Mouse (Mus musculus): ENCODE data around the gene Ptrhd1.
"Not testable (repeated sequence)": the region's sequence is repeated elsewhere in the genome, so short reads cannot be mapped to it uniquely, and the experiment has no call there.

The Ptrhd1 gene

GRCm38 (mm10) chr12:4233572-4234508, at the start of gene Ptrhd1, which contains the start of gene Cenpo:
Ptrhd1 (plus strand) TSS chr12:4234027.
Cenpo (minus strand) TSS chr12:4234294.
- peak; percentile 96 for DNase-seq (ENCODE audit: low spot score)

- DNase-seq (ENCODE audit: low spot score), result no peak
Observed at GRCm38 (mm10) chr12:4184648-4185047, 49.2 kb upstream of the Ptrhd1 start.

- no peak for DNase-seq (ENCODE audit: low spot score)
Observed at GRCm38 (mm10) chr12:4188171-4189059, 45.4 kb upstream of the Ptrhd1 start.

DNA sequence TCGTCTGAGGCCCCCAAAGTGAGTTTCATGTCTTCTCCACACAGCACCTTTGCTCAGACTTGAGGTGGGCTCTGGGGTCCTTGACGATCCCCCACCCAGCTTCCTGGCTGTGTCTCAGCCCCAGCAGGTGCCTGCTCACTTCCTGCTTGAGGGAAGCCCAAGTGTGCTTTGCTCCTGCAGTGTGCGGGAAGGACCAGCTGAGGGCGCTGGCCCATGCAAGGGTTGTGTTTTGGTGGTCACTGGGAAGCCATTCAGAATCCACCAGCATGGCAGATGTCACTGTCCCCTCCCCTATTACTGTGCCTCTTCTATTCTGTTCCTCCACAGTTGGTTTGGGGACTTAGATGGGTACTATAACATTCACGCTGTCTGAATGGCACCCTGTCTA, 44.8 kb upstream of the Ptrhd1 start:
- DNase-seq (ENCODE audit: low spot score), result peak; percentile 15

DNA sequence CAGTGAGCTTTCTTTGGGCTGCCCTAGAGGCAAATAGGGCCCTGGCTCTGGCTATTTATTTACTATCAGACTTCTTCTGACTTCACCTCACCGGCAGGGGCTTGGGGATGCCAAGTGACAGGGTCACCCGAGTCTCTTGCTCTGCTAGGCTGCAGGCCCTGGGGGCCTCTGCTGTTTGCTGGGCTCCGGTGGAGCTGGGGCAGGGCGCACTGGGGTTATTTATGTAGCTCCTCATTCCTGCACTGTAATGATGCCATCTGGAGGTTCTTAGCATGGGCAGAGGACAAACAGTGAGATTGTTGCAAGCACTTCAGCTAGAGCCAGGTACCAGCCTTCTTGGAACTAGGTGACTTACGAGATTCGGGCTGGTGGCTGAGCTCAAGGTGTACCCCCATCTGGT, 41.3 kb upstream of the Ptrhd1 start:
- DNase-seq (ENCODE audit: low spot score), result no peak

DNA sequence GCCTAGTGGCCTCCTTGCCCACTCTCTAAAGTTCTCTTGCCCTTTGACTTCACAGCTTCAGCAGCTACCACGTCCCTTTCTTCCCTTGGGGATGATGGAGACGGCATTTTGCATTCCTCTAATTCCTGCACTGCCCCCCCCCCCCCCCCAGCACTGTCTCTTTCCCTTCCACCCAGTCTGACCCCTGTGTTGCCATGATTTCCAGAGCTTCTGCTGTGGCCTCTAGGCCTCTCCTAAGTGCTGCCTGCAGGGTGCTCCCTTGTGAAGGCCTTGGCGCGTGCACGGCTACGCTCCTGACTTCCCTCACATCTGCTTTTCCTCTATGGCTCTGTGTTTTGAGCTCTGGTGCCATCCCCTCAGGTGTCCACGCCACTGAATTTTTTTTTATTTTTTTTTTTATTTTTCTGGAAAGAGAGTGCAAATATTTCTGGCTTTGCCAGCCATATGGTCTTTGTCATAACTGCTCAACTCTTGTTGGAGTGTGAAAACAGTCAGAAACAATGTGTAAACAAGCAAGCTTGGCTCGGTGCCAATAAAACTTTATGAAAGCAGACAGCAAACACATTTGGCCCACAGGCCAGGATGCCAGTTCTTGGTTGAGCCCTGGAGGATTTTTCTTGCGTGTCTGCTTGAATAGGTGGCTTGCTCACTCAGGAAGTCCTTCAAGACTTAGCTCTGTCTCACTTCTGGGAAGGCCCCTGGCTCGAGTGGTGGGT, 40.6 kb upstream of the Ptrhd1 start:
- DNase-seq (ENCODE audit: low spot score), result no peak

GRCm38 (mm10) chr12:4194643-4195042, 39.2 kb upstream of the Ptrhd1 start:
- DNase-seq (ENCODE audit: low spot score), result no peak

- no peak for DNase-seq (ENCODE audit: low spot score)
Observed at GRCm38 (mm10) chr12:4198702-4199101, 35.1 kb upstream of the Ptrhd1 start.

DNA sequence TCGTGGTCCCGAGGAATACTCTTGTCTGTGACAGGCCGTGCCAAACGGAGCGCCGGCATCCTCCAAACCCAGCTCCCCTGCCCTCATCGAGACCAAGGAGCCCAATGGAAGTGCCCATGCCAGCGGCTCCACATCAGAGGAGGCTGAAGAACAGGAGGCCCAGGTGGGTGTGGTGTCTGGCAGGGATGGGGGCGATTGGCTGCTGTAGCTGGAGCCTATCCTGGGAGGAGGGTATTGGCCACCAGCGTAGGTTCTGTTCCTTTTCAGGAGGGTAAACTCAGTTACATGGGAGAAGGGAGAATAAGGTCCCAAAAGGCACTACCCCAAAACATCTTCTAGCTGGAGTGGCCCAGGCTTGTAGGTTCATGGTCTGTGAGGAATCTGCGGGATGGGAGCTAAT, 34.6 kb upstream of the Ptrhd1 start:
- no peak for DNase-seq (ENCODE audit: low spot score)

GRCm38 (mm10) chr12:4201454-4202200, 32.2 kb upstream of the Ptrhd1 start:
- no peak for DNase-seq (ENCODE audit: low spot score)

- no peak for DNase-seq (ENCODE audit: low spot score)
Observed at GRCm38 (mm10) chr12:4202206-4202605, 31.6 kb upstream of the Ptrhd1 start.

- no peak for DNase-seq (ENCODE audit: low spot score)
Observed at GRCm38 (mm10) chr12:4206106-4206505, 27.7 kb upstream of the Ptrhd1 start.

DNA sequence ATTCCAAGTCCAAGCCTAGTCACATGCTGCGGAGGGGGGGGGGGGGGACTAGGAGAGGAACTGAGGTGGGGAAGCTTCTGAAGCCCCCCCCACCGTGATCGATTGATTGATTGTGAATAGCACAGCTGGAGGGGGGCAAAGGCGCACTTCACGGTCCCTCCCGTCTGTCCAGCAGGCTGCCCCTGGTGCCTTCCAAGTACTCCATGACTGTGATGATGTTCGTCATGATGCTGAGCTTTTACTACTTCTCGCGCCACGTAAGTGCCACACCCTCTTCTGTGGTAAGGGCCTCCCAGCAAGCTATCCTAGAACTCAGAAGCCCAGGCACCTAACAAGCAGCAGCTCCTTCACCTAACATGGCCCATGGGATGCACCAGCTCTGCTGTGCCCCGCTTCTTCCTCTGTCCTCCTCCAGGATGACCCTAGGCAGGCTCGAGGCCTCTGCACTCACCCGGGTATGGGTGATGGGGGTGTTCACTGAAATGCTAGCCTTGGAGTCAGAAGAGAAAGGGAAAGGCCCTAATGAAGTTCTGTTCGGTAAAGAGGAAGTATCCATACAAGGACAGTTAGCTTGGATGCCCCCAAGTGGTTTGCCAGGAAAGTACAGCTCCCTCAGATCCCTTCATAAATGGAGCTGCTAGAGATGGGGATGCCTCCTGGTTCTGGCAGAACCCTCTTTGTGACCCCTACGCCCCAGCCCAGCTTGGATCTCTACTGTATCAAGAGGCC, 25.3 kb upstream of the Ptrhd1 start:
- peak; percentile 12 for DNase-seq (ENCODE audit: low spot score)

GRCm38 (mm10) chr12:4209196-4209595, 24.6 kb upstream of the Ptrhd1 start:
- no peak for DNase-seq (ENCODE audit: low spot score)

DNA sequence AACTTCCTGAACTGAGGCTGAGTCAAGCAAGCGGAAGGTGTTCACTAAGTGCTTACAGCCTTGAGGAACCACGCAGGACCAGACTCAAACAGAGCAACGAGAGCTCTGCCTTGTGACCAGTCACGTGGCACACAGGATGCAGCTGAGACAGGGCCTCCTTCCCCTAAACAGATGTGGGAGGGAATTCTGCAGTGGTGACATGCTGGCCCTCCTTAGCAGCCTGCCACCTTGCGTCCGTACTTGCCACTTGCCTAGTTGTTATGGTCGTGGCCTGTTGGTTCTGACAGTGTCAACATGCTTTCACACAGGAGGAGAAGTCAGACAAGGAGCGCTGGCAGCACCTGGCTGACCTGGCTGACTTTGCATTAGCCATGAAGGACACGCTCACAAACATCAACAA, 22.7 kb upstream of the Ptrhd1 start:
- no peak for DNase-seq (ENCODE audit: low spot score)

- no peak for DNase-seq (ENCODE audit: low spot score)
Observed at GRCm38 (mm10) chr12:4212908-4213307, 20.9 kb upstream of the Ptrhd1 start.

GRCm38 (mm10) chr12:4230156-4230555, 3.7 kb upstream of the Ptrhd1 start:
- DNase-seq (ENCODE audit: low spot score), result no peak

GRCm38 (mm10) chr12:4232777-4233176, 1.1 kb upstream of the Ptrhd1 start:
- DNase-seq (ENCODE audit: low spot score), result no peak

- DNase-seq (ENCODE audit: low spot score), result no peak
Observed at GRCm38 (mm10) chr12:4237481-4237880, 3.7 kb downstream of the Ptrhd1 start.

- DNase-seq (ENCODE audit: low spot score), result not testable (repeated sequence)
Observed at GRCm38 (mm10) chr12:4240281-4240680, 6.5 kb downstream of the Ptrhd1 start.

DNA sequence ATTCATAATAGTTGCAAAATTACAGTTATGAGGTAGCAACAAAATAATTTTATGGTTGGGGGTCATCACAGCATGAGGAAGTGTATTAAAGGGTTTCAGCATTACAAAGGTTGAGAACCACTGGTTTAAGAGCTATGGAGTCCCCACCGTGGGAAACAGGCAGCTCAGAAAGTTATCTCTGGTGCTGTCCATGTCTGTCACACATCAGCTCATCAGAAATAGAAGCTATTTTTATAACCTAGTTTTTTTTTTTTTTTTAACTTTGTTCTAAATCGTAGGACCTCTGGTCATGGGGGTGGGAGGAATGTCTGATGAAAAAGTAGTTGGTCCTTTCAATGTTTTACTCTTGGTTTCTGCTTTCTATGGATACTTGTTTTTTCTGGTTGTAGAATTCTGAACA, 10.0 kb downstream of the Ptrhd1 start:
- no peak for DNase-seq (ENCODE audit: low spot score)
